Mouse (Mus musculus): ENCODE results near the gene Mrgpra6.

Mrgpra6 gene

GRCm38 (mm10) chr7:47204830-47205229 lies at the start of gene Mrgpra6:
Gene Mrgpra6, minus strand, starts transcription at chr7:47204920.
- POLR2A ChIA-PET: no interaction called here
- CTCF ChIA-PET: interaction anchor here in 1 of 4 experiments (0.6 kb wide), 2 partner anchors 88 to 862 kb away, joined by 3 read pairs; no protein-coding TSS in a partner anchor

GRCm38 (mm10) chr7:47252770-47253169 lies 48.0 kb upstream of the Mrgpra6 start, which contains the start of gene Mrgpra9:
Gene Mrgpra9, minus strand, starts transcription at chr7:47252848.
- POLR2A ChIA-PET: interaction anchor here in 1 of 4 experiments (0.6 kb wide), 1 partner anchor 108 kb away, joined by 4 read pairs; no protein-coding TSS in a partner anchor

GRCm38 (mm10) chr7:47244658-47245057 lies 39.9 kb upstream of the Mrgpra6 start:
- POLR2A ChIA-PET: no interaction called here
- CTCF ChIA-PET: no interaction called here

More at GRCm38 (mm10) chr7:47252770-47253169, 48.0 kb upstream of the Mrgpra6 start, which contains the start of gene Mrgpra9:
- CTCF ChIA-PET: interaction anchor here in 1 of 4 experiments (0.5 kb wide), 1 partner anchor 168 kb away, joined by 5 read pairs; no protein-coding TSS in a partner anchor

GRCm38 (mm10) chr7:47195271-47195670 lies 9.4 kb downstream of the Mrgpra6 start:
- POLR2A ChIA-PET: no interaction called here
- CTCF ChIA-PET: no interaction called here

- POLR2A ChIA-PET: no interaction called here
- CTCF ChIA-PET: no interaction called here
Observed at GRCm38 (mm10) chr7:47170814-47171213, 33.9 kb downstream of the Mrgpra6 start.

- POLR2A ChIA-PET: no interaction called here
- CTCF ChIA-PET: interaction anchor here in 1 of 4 experiments (0.6 kb wide), 1 partner anchor 14 kb away, joined by 3 read pairs; no protein-coding TSS in a partner anchor
Observed at GRCm38 (mm10) chr7:47165028-47165427, 39.7 kb downstream of the Mrgpra6 start.

- POLR2A ChIA-PET: no interaction called here
- CTCF ChIA-PET: no interaction called here
Observed at GRCm38 (mm10) chr7:47163203-47163602, 41.5 kb downstream of the Mrgpra6 start.

- CTCF ChIA-PET: interaction anchor here in 1 of 4 experiments (0.9 kb wide), 1 partner anchor 15 kb away, joined by 3 read pairs; no protein-coding TSS in a partner anchor
- POLR2A ChIA-PET: no interaction called here
Observed at GRCm38 (mm10) chr7:47158451-47158850, 46.3 kb downstream of the Mrgpra6 start.

GRCm38 (mm10) chr7:47157743-47158142 lies 47.0 kb downstream of the Mrgpra6 start:
- CTCF ChIA-PET: no interaction called here

GRCm38 (mm10) chr7:47155849-47156248 lies 48.9 kb downstream of the Mrgpra6 start:
- ChIA-PET POLR2A (interaction anchor here in 1 of 4 experiments (0.6 kb wide), 1 partner anchor 18 kb away, joined by 5 read pairs; no protein-coding TSS in a partner anchor), CTCF (interaction anchor here in 3 of 4 experiments (0.5 to 1.1 kb wide), 6 partner anchors 10 to 674 kb away, joined by 3 to 5 read pairs (median 3); no protein-coding TSS in a partner anchor)

More at GRCm38 (mm10) chr7:47157743-47158142, 47.0 kb downstream of the Mrgpra6 start:
- POLR2A ChIA-PET: no interaction called here

GRCm38 (mm10) chr7:47155396-47155795 lies 49.3 kb downstream of the Mrgpra6 start:
- CTCF ChIA-PET: interaction anchor here in 3 of 4 experiments (0.5 to 1.1 kb wide), 7 partner anchors 9 to 674 kb away, joined by 3 to 5 read pairs (median 3); no protein-coding TSS in a partner anchor
- POLR2A ChIA-PET: interaction anchor here in 1 of 4 experiments (0.6 kb wide), 1 partner anchor 18 kb away, joined by 5 read pairs; no protein-coding TSS in a partner anchor

GRCm38 (mm10) chr7:47150420-47151061 lies 54.2 kb downstream of the Mrgpra6 start:
- ChIA-PET CTCF (interaction anchor here (0.7 to 2.1 kb wide), 18 partner anchors 15 to 1067 kb away, joined by 3 to 8 read pairs (median 4); partner anchors contain the start of genes Ptpn5 (in 1 of the 4) and Uevld (in 1 of the 4)), POLR2A (no interaction called here)

GRCm38 (mm10) chr7:47148298-47148697 lies 56.4 kb downstream of the Mrgpra6 start:
- CTCF ChIA-PET: interaction anchor here in 2 of 4 experiments (1.0 to 1.2 kb wide), 4 partner anchors 8 to 126 kb away, joined by 3 read pairs; no protein-coding TSS in a partner anchor
- POLR2A ChIA-PET: interaction anchor here in 1 of 4 experiments (0.6 kb wide), 1 partner anchor 25 kb away, joined by 3 read pairs; no protein-coding TSS in a partner anchor

GRCm38 (mm10) chr7:47146034-47146812 lies 58.5 kb downstream of the Mrgpra6 start:
- ChIA-PET POLR2A (interaction anchor here in 2 of 4 experiments (0.6 to 1.1 kb wide), 2 partner anchors 123 to 1930 kb away, joined by 3 read pairs; partner anchors contain the start of gene Tead2 (in 1 of the 2)), CTCF (interaction anchor here (0.6 to 2.0 kb wide), 15 partner anchors 9 to 183 kb away, joined by 3 to 5 read pairs (median 3); partner anchors contain the start of gene Spty2d1 (in 1 of the 4))

GRCm38 (mm10) chr7:47144299-47144698 lies 60.4 kb downstream of the Mrgpra6 start:
- CTCF ChIA-PET: interaction anchor here in 3 of 4 experiments (0.5 to 1.9 kb wide), 5 partner anchors 12 to 820 kb away, joined by 4 to 9 read pairs (median 5); no protein-coding TSS in a partner anchor
- POLR2A ChIA-PET: interaction anchor here in 1 of 4 experiments (0.5 kb wide), 1 partner anchor 181 kb away, joined by 3 read pairs; no protein-coding TSS in a partner anchor

- POLR2A ChIA-PET: no interaction called here
- CTCF ChIA-PET: interaction anchor here in 1 of 4 experiments (1.1 kb wide), 1 partner anchor 9 kb away, joined by 3 read pairs; no protein-coding TSS in a partner anchor
Observed at GRCm38 (mm10) chr7:47139823-47140325, 64.8 kb downstream of the Mrgpra6 start.

All from embryonic stem cell, embryonic (primary cell).